Mouse (Mus musculus) C2C12 (cell line): ENCODE results near the gene March6.

Experiments
- CTCF ChIP-seq: IDR thresholded peaks from one replicate; pipeline ENCODE4 v1.5.1; 2011; ENCODE audit not compliant: control insufficient read depth, insufficient read depth, insufficient read length
- MAX ChIP-seq: IDR thresholded peaks from one replicate; pipeline ENCODE4 v1.6.1; 2011; ENCODE audit warnings: mild to moderate bottlenecking, control low read depth
- MYOD1 ChIP-seq: IDR thresholded peaks from one replicate; pipeline ENCODE4 v1.6.1; 2011; ENCODE audit warnings: low read depth; ENCODE audit not compliant: control insufficient read depth, insufficient read length
- USF1 ChIP-seq: IDR thresholded peaks from one replicate; pipeline ENCODE4 v1.6.1; 2011; ENCODE audit warnings: low read depth, mild to moderate bottlenecking, control low read depth, moderate library complexity

- no peak for TF ChIP-seq MYOD1
- no peak for TF ChIP-seq CTCF
- TF ChIP-seq USF1 = no peak
- TF ChIP-seq MAX = no peak
Measured at GRCm38 (mm10) chr15:31534421-31535258, 3.8 kb upstream of the March6 start.
